Mouse (Mus musculus): ENCODE measurements at regions not wholly inside any gene's neighbourhood (a gene's known extent, or its start where the extent isn't known, plus 50 kb on each side); places are given as distances from the start of the nearest gene placed in this dataset.

DNA sequence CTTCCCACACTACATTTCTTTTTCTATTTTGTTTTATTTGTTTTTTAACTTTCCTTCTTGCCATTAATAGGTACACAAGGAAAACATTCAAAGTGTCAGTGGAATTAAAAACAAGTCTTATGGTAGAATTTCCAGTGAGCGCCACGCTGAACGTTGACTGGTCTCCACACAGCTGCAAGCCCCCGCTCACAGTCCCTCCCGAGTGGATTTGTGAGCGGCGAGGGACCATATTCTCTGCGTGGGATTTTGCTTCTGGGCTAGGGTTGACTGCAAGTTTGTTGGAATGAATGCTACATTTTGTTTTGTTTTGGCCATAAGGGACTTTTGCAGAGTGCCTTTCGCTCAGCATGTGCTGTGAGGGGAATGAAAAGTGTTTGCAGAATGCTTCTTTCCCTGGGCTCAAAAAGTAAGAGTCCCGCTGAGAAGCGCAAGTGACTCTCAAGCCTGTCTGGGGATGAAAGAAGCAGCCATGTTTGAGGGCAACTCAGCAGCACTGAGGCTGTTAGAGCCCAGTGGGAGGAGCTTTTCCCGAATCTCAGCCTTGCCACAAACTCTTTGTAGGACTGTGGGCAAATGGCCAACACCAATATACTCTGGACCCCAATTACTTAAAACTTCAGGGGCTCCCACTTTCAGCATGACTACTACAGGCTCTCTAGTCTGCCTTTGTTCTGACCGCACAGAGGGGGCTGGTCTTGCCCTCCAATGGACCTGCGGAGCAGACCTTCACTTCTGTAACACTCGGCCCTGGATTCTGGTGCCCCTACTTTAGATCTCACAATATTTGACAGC lies 120.9 kb upstream of the Rnaseh2b start:
- TF ChIP-seq CTCF (conservative IDR thresholded peaks at IDR 0.05; ENCODE audit: low read length) = no peak
- H3K4me3 ChIP-seq (replicated peaks; ENCODE audit: low read length) = no peak overlapping the region

DNA sequence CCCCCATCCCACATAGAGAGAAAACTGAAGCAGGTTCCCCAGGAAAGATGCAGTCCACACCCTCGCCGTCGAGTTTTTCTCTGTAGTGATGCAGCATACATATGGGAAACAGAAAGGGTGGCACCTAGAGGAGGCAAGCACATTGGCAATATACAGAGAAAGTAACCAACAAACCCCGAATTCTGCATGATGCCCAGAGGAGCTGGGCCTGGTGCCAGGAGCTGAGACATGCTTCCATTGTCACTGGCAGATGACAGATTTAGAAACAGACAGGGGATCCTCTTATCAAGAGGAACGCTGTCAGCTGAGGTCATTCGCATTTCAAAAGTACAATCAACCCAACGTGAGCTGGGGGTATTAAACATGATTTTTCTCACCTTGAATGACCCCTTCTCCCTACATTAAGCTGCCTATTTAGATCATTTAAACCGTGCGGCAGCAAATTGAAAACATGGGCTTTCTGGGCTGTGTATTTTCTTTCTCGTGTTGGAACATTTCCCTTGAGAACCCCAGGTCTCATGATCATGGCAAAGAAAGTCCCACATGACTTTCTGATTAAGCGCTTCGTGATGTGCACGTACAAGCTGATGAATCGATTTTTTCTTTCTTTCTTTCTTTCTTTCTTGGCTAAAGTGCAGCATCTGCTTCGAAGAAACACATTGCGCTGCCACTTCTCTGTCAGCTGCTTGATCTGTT lies 118.4 kb upstream of the Rnaseh2b start:
- H3K4me3 ChIP-seq (replicated peaks; ENCODE audit: low read length) = no peak overlapping the region
- H3K9me3 ChIP-seq (ENCODE audit: low read length) = no peaks in the 10 kb centered on the region
- H3K27me3 ChIP-seq (ENCODE audit: insufficient read depth, low read length) = no peaks in the 10 kb centered on the region
- H3K4me1 ChIP-seq (replicated peaks; ENCODE audit: low read depth, low read length) = 0 out of 2 replicates have a peak, but pooled peaks cover 5% of the 10 kb centered on the region
- H3K36me3 ChIP-seq (ENCODE audit: insufficient read depth, low read length) = no peaks in the 10 kb centered on the region
- TF ChIP-seq CTCF (conservative IDR thresholded peaks at IDR 0.05; ENCODE audit: low read length) (no peak), POU5F1 (IDR thresholded peaks at IDR 0.05; ENCODE audit: borderline replicate concordance, low read length) (no peak), NANOG (IDR thresholded peaks at IDR 0.05; ENCODE audit: borderline replicate concordance, low read length) (no peak)

More for the DNA sequence above, 120.9 kb upstream of the Rnaseh2b start:
- Histone ChIP-seq H3K36me3 (ENCODE audit: insufficient read depth, low read length) (no peaks in the 10 kb centered on the region), H3K27me3 (ENCODE audit: insufficient read depth, low read length) (no peaks in the 10 kb centered on the region), H3K4me1 (replicated peaks; ENCODE audit: low read depth, low read length) (peaks cover 6% of the 10 kb centered on the region; the same call in 1 of the 2 replicates), H3K9me3 (ENCODE audit: low read length) (no peaks in the 10 kb centered on the region)

DNA sequence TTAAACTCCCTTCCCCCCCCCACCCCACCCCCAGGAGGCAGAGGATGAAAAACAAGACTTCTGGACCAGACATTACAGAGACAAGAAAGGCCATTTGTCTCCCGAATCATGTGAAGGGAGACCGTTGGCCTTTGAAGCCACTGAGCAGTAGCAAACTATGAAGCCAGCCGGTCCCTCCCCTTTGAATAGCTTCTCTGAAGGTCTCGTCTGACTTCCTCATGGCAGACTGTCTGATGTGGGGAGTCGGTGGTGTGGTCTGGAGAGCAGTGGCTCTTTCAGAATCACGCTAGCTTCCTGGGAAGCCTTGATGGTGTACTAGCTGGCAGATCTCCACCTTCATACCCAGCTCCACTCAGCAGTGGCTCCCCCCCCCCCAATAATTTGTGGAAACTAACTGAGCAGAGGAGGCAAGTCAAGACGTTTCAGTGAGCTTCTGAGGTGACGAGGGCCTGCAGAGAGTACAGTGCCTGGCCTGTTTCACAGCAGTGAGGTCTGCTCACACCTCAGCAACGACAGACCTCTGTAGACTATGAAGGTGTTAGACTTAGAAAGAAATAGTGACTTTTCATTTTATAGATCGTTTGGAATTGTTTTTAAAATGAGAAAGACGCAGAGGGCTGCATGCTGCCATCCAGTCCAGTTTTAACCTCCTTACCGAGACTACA lies 116.9 kb upstream of the Rnaseh2b start:
- Histone ChIP-seq H3K9me3 (ENCODE audit: low read length) (peaks cover 12% of the 10 kb centered on the region), H3K4me1 (replicated peaks; ENCODE audit: low read depth, low read length) (0 out of 2 replicates have a peak, but pooled peaks cover 5% of the 10 kb centered on the region), H3K27me3 (ENCODE audit: insufficient read depth, low read length) (no peaks in the 10 kb centered on the region), H3K36me3 (ENCODE audit: insufficient read depth, low read length) (no peaks in the 10 kb centered on the region), H3K4me3 (replicated peaks; ENCODE audit: low read length) (no peak overlapping the region)
- TF ChIP-seq POU5F1 (IDR thresholded peaks at IDR 0.05; ENCODE audit: borderline replicate concordance, low read length) (no peak), NANOG (IDR thresholded peaks at IDR 0.05; ENCODE audit: borderline replicate concordance, low read length) (no peak), CTCF (conservative IDR thresholded peaks at IDR 0.05; ENCODE audit: low read length) (no peak)

DNA sequence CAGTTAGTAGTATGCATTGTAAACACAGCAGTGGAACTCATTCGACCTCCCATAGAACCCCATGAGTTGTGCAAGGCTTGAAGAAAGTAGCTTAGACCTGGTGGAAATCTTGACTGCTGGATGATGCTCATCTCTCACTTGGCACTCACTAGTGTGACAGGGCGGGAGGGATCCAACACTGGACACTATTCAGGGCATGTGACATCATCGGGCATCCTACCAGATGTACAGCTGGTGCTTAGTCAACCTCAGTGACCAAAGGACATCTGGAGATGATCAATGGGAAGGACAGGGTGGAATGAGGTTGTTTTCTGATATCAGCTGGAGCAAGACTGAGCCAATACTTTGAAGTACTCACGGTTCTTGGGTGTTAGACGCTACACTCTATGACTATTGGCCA lies 114.9 kb upstream of the Rnaseh2b start:
- Histone ChIP-seq H3K36me3 (ENCODE audit: insufficient read depth, low read length) (no peaks in the 10 kb centered on the region), H3K4me3 (replicated peaks; ENCODE audit: low read length) (no peak overlapping the region), H3K27me3 (ENCODE audit: insufficient read depth, low read length) (no peaks in the 10 kb centered on the region), H3K4me1 (replicated peaks; ENCODE audit: low read depth, low read length) (no peaks in the 10 kb centered on the region), H3K9me3 (ENCODE audit: low read length) (peaks cover 23% of the 10 kb centered on the region)
- TF ChIP-seq CTCF (conservative IDR thresholded peaks at IDR 0.05; ENCODE audit: low read length) = no peak
- TF ChIP-seq POU5F1 (IDR thresholded peaks at IDR 0.05; ENCODE audit: borderline replicate concordance, low read length) = no peak
- TF ChIP-seq NANOG (IDR thresholded peaks at IDR 0.05; ENCODE audit: borderline replicate concordance, low read length) = no peak

DNA sequence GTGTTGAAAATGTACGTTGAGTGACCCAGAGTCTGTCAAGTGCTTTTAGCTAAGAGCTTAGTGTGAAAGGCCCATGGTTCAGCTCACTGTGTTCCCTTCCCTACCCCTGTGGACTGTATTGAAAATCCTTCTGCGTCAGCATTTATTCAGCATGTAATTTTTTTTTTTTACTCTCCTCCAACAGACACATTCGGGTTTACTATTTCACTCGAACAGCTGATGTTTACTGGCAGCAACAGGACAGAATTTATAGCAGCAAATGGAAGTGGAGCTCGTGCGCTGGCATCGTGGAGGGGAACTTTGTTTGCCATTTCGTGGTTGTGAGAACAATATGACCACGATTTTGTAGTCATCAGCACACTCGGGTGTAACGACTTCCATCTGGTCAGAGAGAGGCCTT lies 105.0 kb upstream of the Rnaseh2b start:
- Histone ChIP-seq H3K9me3 (ENCODE audit: low read length) (no peaks in the 10 kb centered on the region), H3K27me3 (ENCODE audit: insufficient read depth, low read length) (peaks cover 6% of the 10 kb centered on the region; the same call in 1 of the 2 replicates), H3K4me1 (replicated peaks; ENCODE audit: low read depth, low read length) (no peaks in the 10 kb centered on the region), H3K4me3 (replicated peaks; ENCODE audit: low read length) (no peak overlapping the region), H3K36me3 (ENCODE audit: insufficient read depth, low read length) (no peaks in the 10 kb centered on the region)
- TF ChIP-seq CTCF (conservative IDR thresholded peaks at IDR 0.05; ENCODE audit: low read length) = no peak

DNA sequence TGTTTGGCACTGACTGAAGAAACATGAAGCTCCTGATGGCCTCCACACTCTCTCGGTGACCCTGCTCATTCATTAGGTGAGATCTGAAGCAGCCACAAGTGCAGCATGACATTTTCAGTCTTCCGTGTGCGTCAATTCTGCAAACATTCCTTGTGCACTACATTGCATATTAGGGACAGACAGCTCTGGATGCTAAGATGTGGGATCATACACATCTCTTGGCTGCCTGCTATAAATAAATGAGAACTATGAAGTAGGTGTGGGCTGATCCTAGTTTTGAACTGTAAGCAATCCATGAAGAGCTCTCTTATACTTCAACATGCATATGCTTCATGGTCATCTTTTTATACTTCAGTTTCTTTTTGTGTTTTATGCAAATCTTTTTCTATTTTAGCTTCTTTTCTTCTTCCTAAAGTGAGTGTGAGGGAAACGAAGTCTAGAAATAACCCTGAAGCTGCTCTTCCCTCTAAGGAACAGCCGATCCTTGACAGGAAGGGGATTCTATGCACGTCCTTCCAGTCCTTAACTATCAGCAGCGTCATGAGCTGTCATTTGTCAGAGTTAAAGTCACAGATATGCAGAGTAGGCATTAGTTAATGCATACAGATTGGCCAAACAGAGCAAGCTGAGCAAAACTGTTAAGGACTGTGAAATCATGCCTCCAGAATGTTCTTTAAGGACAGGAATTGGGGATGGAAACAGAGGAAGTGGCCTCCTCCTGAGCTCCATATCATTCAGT lies 104.1 kb upstream of the Rnaseh2b start:
- Histone ChIP-seq H3K4me1 (replicated peaks; ENCODE audit: low read depth, low read length) (peaks cover 2% of the 10 kb centered on the region), H3K4me3 (replicated peaks; ENCODE audit: low read length) (no peak overlapping the region), H3K9me3 (ENCODE audit: low read length) (no peaks in the 10 kb centered on the region), H3K27me3 (ENCODE audit: insufficient read depth, low read length) (peaks cover 6% of the 10 kb centered on the region; the same call in 1 of the 2 replicates), H3K36me3 (ENCODE audit: insufficient read depth, low read length) (no peaks in the 10 kb centered on the region)
- TF ChIP-seq POU5F1 (IDR thresholded peaks at IDR 0.05; ENCODE audit: borderline replicate concordance, low read length) (no peak), CTCF (conservative IDR thresholded peaks at IDR 0.05; ENCODE audit: low read length) (no peak), NANOG (IDR thresholded peaks at IDR 0.05; ENCODE audit: borderline replicate concordance, low read length) (no peak)

DNA sequence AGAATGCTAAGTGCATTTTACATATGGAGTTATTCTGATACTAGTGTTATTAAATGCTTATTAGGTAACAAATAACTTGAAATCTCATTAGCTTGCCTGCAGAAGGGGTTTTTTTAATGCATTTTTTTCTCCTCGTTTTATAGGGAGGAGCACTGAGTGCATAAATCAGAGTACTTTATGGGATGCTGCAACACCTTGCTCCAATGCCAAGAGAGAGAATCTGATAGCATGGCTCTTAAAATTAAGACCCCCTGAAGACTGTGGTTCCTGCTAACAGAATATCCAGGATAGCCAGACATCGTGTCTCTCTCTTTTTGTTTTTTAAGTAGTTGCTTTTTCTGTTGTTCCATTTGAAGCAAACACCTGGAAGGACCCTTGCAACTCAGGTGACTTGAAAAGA lies 100.8 kb upstream of the Rnaseh2b start:
- no peaks in the 10 kb centered on the region for H3K36me3 ChIP-seq (ENCODE audit: insufficient read depth, low read length)
- no peaks in the 10 kb centered on the region for H3K9me3 ChIP-seq (ENCODE audit: low read length)
- H3K4me3 ChIP-seq (replicated peaks; ENCODE audit: low read length) = no peak overlapping the region
- TF ChIP-seq CTCF (conservative IDR thresholded peaks at IDR 0.05; ENCODE audit: low read length) (no peak), NANOG (IDR thresholded peaks at IDR 0.05; ENCODE audit: borderline replicate concordance, low read length) (no peak), POU5F1 (IDR thresholded peaks at IDR 0.05; ENCODE audit: borderline replicate concordance, low read length) (no peak)
- H3K4me1 ChIP-seq (replicated peaks; ENCODE audit: low read depth, low read length) = peaks cover 7% of the 10 kb centered on the region
- peaks cover 6% of the 10 kb centered on the region; the same call in 1 of the 2 replicates for H3K27me3 ChIP-seq (ENCODE audit: insufficient read depth, low read length)

DNA sequence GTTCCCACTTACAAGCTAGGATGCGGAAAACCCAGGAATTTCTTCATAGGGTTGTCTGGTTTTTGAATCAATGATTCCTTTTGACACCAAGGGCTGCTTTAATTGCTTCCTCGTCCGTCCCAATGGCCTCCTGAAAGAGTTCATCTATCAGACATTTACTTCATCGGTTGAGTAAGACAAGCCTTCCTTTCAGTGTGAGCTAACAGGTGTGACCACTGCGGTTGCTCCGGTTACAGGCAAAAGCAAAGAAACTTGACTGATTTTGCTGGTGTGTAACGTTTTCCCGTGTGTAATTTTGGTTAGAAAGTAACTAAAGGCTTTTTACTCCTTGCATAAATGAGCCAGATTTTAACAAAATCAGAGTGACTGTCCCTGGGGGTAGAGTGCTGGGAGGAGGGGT lies 99.6 kb upstream of the Rnaseh2b start:
- Histone ChIP-seq H3K36me3 (ENCODE audit: insufficient read depth, low read length) (no peaks in the 10 kb centered on the region), H3K9me3 (ENCODE audit: low read length) (no peaks in the 10 kb centered on the region), H3K4me1 (replicated peaks; ENCODE audit: low read depth, low read length) (peaks cover 7% of the 10 kb centered on the region), H3K4me3 (replicated peaks; ENCODE audit: low read length) (no peak overlapping the region), H3K27me3 (ENCODE audit: insufficient read depth, low read length) (peaks cover 4% of the 10 kb centered on the region; the same call in 1 of the 2 replicates)
- TF ChIP-seq NANOG (IDR thresholded peaks at IDR 0.05; ENCODE audit: borderline replicate concordance, low read length) (no peak), CTCF (conservative IDR thresholded peaks at IDR 0.05; ENCODE audit: low read length) (no peak)
